Mouse (Mus musculus) layer of hippocampus, adult 9-11 months (tissue): Measurements from ENCODE around the gene Adamts12.

ENCODE experiments used
- DNase-seq: peaks from one replicate; pipeline ENCODE4 v3.0.0; 2022

Gene Adamts12

DNA sequence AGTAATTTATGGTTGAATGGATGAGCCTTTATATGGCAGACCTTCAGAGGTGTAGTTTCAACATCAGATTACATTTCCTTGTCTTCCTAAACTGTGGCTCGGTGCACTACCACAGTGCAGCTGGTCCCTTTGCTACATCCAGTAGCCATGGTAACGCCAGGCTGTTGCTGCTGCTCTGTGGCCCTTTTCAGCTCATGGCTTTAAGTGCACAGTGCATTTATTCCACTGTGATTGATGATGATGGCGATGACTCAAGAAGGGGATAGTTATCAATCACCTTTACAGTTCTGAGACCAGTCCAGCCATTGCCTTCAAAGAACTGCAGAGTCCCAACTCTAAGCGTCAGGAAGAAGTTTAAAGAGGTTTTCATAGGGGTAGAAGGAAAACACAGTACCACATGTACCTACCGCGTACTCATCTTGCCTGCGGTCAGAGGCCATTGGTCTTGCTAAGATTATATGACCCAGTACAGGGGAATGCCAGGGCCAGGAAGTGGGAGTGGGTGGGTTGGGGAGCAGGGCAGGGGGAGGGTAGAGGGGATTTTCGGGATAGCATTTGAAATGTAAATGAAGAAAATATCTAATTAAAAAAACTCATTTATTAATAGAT lies 18.5 kb downstream of the Adamts12 start:
- DNase-seq: peak; percentile 16

DNA sequence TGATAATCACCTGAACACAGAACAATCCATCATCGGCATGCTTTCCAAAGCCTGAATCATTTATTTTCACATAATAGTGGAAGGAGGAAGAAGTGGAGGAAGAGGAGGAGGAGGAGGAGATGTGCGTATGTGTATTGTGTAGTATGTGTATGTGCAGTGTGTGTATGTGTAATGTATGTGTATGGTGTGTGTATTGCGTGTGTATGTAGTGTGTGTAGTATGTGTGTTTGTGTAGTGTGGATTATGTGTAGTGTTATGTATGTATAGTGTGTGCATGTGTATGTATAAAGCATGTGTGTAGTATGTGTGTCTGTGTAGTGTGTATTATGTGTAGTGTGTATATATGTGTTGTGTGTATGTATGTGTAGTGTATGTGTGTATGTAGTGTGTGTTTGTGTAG lies 19.1 kb downstream of the Adamts12 start:
- DNase-seq: no peak

- no peak for DNase-seq
Observed at GRCm38 (mm10) chr15:11084241-11084992, 19.8 kb downstream of the Adamts12 start.

DNA sequence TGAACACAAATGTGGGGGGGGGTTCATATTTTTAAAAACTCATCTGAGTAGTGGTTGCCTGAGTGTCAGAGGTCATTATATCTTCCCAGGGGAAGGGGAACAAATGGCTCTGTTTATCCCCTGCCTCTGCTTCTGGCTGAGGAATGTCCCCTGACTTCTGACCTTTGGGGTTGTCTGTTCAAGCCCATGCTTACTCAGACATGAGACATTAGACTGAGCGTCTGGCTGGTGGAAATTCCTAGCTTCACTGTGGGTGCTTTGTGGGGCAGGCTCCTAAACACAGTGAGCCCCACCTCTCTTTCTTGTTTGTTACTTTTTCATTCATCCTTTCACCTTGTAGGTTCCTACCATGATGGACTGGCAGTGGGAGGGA lies 20.4 kb downstream of the Adamts12 start:
- DNase-seq: no peak

DNA sequence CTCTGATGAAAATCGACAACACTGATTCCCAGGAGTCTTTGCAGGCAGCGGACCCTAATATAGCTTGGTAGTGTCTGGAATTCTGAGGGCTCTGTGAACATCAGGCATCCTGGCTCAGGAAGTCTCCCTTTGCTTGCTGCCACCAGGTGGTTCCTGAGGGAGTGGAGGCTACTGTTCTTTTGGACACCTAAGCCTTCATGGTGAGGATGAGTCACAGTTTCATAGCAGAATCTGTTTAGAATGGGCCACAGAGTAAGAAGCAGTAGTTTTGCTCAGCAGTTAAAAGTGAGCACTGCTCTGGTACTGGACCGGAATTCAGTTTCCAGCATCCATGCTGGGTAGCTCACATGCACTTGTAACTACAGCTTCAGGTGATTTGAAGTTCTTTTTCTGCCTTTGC lies 24.9 kb downstream of the Adamts12 start:
- DNase-seq: no peak

DNA sequence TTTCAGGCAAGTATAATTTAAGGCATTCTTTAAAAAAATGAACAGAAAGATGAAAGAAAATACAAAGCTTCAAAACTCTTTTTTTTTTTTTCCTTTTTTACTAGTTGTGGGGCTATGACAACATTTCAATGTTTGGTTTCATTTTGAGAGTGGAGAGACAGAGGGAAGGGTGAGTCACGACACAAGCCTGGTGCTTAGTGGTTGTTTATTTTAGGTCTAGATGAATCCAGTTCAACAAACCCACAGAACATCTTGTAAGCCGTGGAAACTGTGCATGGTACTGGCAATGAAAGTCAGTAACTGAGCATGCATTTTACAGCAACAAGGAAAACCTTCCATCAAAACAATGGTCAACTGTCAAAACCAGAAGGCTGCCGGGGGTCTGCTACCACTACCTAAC lies 31.0 kb downstream of the Adamts12 start:
- DNase-seq: peak; percentile 64

GRCm38 (mm10) chr15:11097967-11098702 lies 33.5 kb downstream of the Adamts12 start:
- DNase-seq: no peak

GRCm38 (mm10) chr15:11098940-11099339 lies 34.4 kb downstream of the Adamts12 start:
- no peak for DNase-seq

- DNase-seq: no peak
Observed at GRCm38 (mm10) chr15:11100917-11101316, 36.3 kb downstream of the Adamts12 start.

GRCm38 (mm10) chr15:11105101-11105500 lies 40.5 kb downstream of the Adamts12 start:
- DNase-seq: no peak

GRCm38 (mm10) chr15:11107376-11107775 lies 42.8 kb downstream of the Adamts12 start:
- DNase-seq: no peak

GRCm38 (mm10) chr15:11114631-11115197 lies 50.1 kb downstream of the Adamts12 start:
- no peak for DNase-seq

GRCm38 (mm10) chr15:11116303-11116702 lies 51.7 kb downstream of the Adamts12 start:
- no peak for DNase-seq

DNA sequence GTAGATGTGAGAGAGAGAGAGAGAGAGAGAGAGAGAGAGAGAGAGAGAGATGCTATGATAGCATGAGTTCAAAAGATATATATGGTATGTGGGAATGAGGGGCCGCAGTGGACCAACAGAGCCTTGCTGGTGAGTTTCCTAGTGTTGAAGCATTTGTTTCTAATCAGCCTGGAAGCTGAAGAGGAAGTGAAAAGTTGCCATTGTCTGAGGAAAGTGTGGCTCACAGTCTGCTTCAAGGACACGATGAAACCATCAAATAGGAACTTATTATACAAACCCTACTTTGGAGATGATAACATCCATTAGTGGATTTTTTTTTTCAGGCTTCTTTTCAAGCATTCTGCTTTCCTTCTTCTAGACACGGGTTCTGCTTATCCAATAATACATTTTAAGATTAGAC lies 52.3 kb downstream of the Adamts12 start:
- no peak for DNase-seq

DNA sequence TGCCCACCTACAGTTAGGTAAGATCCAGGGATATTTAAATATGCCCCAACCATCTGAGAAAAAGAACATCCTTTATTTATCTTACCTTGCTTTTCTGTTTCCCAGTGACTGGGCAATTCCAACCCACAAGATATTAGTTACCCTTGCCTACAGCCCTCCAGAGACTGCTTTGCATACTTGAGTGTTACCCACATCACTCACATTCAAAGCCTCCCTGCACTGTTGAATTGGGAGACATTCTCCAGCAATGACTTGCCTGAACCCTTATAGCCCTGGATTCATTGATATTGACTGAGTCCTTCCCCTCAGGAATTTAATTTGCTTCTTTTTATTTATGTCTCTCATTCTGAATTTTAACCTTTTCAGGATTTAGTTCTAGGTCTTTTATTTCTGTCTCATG lies 53.8 kb downstream of the Adamts12 start:
- DNase-seq: no peak

GRCm38 (mm10) chr15:11121721-11122120 lies 57.1 kb downstream of the Adamts12 start:
- DNase-seq: no peak

DNA sequence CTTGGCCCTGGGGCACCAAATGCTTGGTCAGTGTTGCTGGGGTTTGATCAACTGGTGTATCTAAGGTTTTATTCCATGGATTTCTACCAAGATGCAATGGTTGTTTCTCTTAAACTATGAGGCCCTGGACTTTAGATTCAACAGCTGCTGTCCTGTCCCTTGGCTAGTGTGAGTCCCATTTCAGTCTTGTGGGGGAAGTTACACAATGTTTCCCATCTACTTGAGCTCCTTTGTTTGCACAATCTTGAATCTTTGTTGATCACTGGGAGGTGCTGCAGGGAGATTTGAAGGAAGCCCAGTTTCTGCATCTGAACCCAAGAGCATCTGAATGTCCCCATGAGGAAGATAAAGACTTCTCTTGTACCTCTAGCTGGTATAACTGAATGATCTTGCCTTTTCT lies 60.8 kb downstream of the Adamts12 start:
- DNase-seq: no peak

DNA sequence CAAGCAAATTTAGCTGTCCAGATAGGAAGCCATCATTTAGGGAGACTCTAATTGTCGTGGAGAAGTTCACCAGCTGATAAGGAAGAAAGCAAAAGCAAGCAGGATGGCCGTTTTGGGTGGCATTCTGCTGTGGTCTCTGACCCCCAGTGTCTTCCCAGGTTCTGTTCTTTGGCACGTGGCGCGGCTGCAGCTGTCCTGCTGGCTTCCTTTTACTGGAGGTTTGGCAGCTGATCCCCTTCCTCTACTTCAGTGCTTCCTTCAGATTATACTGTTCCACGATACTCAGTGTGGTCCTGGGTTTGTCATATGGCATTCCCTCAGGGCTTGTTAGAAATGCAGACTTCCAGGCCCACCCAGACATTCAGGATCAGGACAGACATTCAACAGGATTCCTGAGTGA lies 63.9 kb downstream of the Adamts12 start:
- no peak for DNase-seq

DNA sequence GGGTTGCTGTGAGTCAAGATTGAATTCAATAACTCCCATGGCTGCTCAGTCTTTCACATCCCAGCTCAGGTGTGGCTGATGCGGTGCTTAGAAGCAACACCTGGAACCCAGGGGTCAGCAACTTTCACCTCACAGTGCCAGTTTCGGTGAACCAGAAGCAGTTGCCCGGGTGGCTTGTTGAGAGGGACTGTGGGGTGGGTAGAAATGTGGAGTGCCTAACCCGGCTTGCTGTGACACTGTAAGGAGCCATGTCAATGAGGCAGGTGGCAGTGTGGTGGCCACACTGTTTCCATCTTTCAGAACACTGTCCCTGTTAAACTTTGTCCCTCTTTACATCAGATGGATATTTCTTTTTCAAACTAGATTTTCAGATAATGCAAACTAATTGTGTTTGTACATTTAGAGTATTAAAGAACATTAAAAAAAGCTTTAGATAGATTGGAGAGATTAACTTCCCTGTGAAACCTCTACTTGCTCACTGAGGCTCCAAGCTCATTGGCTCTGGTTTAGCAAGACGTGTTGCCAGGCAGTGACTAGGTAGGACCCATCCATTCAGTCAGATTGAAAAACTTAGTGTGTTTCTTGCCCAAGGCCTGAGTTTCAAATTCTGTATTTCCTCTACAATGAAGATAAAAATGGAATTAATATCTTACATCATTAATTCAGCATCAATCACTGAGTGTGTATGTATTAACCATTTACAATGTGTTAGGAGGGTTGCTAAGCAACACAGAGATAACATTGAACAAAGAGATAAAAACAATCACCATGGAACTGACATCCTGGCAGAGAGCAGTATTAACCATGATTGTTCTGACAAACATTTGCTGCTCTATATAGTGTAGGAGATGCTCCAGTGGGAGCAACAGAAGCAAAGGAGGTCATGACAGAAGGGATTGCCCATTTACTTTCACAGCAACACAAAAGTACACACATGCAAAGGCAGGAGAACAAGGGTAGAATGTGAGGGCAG lies 68.3 kb downstream of the Adamts12 start:
- DNase-seq: no peak

DNA sequence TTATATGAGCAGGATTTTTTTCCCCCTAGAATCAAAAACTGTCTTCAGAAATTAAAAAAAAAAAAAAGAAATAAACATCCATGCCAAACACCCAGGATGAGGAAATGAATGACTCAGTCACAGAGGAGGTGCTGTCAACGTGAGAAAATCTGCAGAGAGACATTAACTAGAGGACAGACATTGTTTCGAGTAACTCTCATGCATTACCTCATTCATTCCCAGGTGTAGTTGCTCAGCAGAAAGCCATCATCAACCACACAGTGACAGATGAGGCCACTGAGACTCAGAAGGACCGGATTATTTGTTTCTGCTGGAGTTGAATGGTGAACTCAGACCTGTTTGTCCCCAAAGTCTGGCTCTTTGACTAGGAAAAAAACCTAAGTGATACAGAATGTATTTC lies 81.0 kb downstream of the Adamts12 start:
- no peak for DNase-seq

DNA sequence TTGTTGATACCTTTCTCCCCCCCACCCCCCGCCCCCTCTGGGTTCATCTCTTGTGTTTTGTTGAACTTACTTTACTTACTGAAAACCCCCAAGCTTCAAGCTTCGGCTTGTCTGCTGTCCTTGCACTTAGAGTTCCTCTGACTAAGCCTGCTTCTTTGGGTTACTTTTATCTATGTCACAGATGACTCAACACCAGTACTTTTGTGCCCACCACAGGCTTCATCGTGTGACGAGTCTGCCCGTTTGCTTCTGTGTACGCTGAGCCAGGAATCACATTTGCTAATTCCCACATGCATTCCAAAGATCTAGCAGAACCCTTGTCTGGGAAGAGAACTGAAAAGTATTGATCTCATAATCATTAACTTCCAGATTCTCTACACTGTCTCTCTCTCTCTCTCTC lies 94.8 kb downstream of the Adamts12 start:
- no peak for DNase-seq

- no peak for DNase-seq
Observed at GRCm38 (mm10) chr15:11160759-11161158, 96.2 kb downstream of the Adamts12 start.

DNA sequence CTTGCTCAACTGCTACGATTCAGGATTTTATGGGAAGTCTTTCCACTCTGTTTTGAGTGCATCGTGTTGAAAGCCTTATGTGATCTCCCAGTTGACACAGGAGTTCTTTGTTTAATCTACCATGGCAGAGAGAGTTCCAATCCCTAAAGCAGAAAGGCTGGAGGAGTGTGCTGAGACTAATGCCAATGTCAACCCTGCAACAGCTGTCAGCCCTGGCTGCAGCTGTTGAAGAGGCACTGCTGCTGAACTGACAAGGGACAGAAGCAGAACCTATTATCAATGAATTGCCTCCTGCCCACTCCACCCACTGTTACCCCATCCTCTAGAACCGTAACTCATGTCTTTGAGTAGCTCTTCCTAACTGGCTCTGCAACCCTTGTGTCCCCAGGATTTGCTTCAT lies 101.3 kb downstream of the Adamts12 start:
- no peak for DNase-seq
